Mouse (Mus musculus) frontal cortex, adult 2 months (tissue): ENCODE results near the gene Ndufaf4. TPM values are rescaled to one million over a fixed set of nuclear protein-coding genes. Genes with fewer than 3 reads are reported as not detected.
"Not testable (repeated sequence)": the region's sequence is repeated elsewhere in the genome, so short reads cannot be mapped to it uniquely, and the experiment has no call there.

ENCODE experiments used
- DNase-seq, 2 experiments: peaks; one replicate each; pipeline ENCODE4 v3.0.0; 2022; ENCODE audit warnings: low spot score in 1 of 2; ENCODE audit errors: extremely low spot score in 1 of 2
- polyA plus RNA-seq: library from polyadenylated mRNA; depleted of rRNA; stranded (reverse); fragments of >200 nt; gene quantifications from 2 replicates; pipeline ENCODE4 v1.2.3, GENCODE M21; 2012; rRNA removed

The Ndufaf4 gene
- 21.7 and 22.3 TPM in 2 replicates for polyA plus RNA-seq

DNA sequence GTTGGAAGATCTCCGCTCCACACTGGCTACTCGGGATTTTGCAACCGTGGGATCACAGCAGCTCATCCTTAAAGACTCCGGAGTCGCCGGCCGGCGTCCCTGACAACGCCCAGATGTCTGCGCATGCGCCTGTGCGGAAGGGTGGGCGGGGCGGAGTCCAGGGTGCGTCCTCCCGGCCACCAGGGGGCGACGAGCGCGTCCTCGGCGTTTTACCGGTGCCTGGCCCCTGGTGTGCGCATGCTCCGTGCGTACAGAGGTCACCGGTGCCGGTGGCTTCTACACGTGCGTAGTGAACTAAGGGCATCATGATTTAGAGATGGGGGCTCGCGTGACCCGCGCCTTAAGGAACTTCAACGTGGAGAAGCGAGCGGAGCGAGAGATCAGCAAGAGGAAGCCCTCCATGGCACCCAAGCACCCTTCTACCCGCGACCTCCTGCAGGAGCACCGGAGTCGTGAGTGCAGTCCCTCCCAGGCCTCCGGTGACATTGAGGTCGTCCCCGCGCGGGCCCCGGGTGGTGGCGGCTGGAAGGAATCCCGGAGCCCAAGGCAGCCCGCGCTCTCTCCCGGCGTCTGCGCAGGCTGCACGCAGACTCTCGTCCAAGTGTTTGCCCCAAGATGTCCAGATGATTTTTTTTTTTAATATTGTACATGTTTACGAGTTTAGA, at the start of gene Ndufaf4:
TSS of gene Ndufaf4 (plus strand) at position 233 of the 665 bp plus-strand sequence.
- DNase-seq: peak; percentile 88 to 99

DNA sequence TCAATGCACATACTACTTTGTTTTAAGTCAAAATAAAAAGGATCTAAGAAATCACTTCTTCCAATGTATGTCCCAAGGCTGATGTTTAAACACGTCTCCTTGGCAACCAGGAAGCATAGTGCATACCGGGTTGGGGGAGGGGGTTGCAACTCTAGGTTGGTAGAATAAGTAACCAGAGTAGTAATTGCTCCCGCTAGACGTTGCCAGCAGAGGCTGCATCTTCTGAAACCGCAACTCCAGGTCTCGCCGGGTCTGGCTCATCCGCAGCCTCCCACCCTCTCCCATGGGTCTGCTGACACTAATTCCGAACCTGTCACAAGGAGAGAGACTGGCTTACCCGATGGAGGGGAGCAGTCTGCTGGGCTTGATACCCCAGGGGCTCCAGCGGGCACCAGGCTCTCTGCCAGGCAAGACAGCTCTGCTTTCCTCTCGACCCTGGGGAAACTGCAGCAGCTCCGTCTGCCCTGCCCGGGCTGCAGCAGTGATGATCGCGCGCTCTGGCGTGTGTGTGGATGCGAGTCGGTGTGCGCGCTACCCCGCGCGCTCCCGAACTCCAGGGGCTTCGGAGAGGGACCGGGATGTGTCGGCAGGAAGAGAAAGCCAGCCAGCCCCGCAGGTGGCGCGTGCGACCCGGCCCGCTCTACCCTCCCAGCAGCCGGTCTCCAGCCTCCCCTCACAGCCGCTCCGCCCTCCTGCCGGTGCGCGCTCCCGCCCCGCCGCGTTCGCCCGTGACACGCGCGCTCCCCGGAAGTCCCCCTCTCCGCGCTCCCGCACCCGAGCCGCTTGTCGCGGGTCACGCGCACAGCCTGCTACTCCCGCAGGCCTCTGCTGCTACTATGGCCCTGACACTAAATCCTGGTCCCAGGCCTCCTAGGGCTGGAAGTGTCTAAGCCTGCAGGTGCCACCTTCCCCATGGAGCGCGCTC, 47.2 kb upstream of the Ndufaf4 start, which contains the start of gene Klhl32:
TSS of gene Klhl32 (minus strand) at position 724 of the 925 bp plus-strand sequence.
- DNase-seq: peak; percentile 41 to 85

- DNase-seq: no peak
Measured at GRCm38 (mm10) chr4:24865691-24866090, 32.2 kb upstream of the Ndufaf4 start.

DNA sequence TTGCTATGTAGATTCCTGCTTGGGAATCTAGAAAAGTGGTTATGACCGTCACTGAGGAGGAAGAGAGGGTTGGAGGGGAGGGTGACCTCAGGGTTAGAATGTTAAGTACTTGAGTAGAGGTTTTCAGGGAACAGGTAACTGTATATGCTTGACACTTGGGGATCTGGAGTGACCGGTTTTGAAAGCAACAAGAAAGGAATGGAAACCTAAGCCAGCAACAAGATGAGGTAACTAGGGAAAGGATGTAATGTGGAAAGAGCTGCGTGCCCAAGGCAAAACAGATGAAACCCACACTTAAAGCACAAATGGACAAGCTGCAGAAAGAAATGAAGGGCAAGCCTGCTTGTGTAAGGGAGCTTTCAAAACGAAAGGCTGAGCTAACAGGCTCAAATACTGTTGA, 28.7 kb upstream of the Ndufaf4 start:
- no peak for DNase-seq

DNA sequence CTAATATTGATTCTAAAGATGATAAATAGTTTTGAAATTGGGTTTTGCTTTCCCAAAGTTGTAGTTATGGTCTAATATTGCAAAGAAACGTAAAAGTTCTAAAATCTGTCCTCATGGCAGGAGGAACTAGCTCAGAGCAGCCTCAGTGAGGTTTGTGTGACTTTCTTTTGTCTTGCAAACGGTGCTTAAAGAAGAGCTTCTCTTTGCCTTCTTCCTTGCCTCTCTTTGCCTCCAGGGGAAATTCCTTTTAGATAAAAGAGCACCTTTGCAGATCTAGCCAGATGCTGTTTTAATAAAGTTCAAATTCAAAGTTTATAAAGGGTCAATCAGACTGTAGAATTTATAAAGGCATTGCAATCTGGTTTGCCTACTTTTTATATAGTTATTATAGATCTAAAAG, 8.5 kb upstream of the Ndufaf4 start:
- not testable (repeated sequence) for DNase-seq

DNA sequence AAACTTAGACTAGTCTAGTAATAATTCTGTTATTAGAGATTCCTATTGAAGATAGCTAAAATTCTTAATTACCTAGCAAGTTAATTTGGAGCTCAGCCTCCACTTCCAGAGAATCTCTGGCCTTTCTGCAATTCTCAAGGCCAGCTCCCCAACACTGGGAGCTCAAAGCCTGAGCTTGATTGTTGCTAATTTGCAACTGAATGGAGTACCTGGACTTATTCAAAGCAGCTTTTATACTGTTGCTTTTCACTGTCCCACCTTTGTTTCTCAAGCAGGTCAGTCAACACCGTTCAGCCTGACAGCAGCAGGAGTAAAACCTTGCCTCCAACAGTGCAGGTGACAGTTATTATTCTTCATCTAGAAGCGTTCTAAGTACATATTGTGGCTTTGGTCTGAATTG, 5.6 kb upstream of the Ndufaf4 start:
- DNase-seq: not testable (repeated sequence)

DNA sequence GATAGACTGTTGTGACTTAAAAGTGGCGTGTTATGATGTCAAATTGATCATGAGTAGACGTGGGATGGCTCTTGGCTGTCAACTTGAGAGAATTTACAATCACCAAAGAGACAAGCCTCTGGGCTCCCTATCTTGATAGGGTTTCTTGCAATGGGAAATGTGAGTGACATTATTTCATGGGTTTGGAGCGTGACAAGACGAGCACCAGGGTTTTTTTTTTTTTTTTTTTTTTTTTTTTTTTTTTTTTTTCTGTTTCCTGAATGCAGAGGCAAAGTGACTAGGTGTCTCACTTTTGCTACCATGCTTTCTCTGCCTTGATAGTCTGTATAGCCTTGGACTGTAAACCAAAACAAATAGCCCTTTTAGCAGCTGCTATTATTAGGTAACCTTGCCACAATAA, 3.3 kb upstream of the Ndufaf4 start:
- DNase-seq: no peak

- DNase-seq: peak; percentile 34 to 79
Measured at GRCm38 (mm10) chr4:24896829-24897228, 1.1 kb upstream of the Ndufaf4 start.

DNA sequence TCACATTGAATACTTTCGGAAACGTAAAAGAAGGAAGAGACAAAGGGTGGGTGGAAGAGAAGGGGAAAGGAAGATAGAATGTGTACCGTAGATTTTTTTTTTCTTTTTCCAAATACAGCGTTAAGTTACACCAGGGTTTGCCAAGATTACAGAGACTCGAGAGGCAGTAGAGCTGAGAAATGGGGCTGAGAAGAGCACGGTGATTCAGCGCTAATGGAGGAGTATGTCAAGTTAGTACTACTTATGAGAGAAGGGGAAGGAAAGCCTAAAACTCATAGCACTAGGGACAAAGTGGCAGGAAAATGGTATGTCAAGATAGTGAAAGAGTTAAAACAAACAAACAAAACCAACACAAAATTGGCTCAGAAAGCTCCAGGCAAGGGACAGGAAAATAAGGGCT, 532 bp upstream of the Ndufaf4 start:
- peak in 1 of 2 experiments; percentile 45 for DNase-seq

- no peak for DNase-seq
Measured at GRCm38 (mm10) chr4:24898636-24899035, 753 bp downstream of the Ndufaf4 start.

- DNase-seq: no peak
Measured at GRCm38 (mm10) chr4:24899146-24899545, 1.3 kb downstream of the Ndufaf4 start.

DNA sequence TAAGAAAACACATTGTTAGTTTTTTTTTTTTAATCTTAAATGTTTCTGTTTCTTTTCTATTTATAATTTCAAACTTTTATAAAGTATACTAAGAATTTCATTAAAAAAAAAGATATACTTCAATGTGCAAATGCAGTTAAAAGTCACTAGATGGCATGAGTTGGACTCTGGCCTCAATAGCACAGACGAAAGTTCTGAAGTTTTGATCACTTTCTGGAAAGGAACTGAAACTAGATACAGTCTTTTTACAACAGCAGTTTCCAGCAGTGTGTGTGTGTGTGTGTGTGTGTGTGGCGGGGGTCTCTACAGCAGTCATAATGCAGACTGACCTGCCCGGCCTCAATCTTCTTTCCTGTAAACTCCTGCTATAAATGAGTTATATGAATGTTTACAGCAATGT, 9.9 kb downstream of the Ndufaf4 start:
- DNase-seq: no peak

DNA sequence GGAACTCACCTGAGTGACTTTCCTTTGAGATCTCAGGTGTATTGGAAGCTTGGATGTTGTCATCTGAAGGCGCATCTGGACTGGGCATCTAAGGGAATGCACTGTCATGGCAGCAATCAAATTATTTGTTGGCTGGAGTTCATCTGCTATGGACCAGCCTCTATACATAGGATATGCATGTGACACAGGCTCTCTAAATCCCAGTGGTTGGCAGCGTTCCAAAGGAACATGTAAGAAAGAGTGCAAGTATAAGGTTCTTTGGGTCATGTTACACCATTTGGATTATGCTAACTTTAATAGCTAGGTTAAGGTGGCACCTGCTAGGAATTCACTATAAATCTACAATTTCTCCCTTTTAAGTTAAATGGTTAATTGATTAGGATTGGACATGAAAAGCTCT, 17.7 kb downstream of the Ndufaf4 start:
- DNase-seq: no peak

GRCm38 (mm10) chr4:24920006-24920577, 22.2 kb downstream of the Ndufaf4 start:
- DNase-seq: no peak

- DNase-seq: peak in 1 of 2 experiments; percentile 52
Measured at GRCm38 (mm10) chr4:24924726-24925125, 26.8 kb downstream of the Ndufaf4 start.

DNA sequence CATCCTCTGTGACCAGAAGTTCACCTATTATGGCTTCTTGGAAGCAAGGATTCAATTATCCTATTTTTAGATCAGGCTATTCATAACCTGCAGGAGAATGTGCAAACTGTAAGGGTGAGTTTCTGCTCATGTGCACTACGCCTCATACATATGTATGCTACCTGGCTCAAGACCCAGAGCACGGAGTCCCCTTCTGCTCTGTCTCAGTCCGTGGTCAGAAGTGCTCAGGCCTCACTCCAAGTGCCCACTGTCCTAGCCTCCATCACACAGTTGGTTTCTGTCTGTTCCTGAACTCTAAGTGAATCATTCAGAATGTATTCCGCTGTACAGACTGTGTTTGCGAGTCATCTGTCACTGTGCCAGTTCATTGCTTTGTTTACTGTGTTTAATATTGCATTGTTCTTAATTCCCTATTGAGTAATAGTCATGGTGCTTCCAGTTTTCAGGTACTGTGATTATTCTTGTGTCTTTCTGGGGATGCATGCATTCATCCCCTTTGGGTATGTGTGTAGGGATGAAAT, 30.4 kb downstream of the Ndufaf4 start:
- no peak for DNase-seq

DNA sequence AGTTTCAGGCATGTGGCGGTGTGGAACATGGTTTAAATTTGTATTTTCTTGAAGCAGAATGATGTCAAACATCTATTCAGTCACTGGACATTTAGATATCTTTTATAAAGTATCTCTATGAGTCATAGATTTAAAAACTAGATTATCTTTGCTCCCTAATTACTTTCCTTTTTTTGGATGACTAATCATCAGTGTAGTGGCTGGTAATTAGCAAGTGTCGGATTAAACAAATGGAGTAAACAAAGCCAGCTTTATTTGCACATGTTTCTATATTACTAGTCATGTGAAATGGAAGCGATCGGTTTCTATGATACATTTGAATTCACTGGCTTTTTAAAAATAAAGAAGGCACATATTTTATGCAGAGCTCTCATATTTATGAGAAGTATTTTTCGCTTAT, 31.0 kb downstream of the Ndufaf4 start:
- DNase-seq: no peak

- DNase-seq: peak in 1 of 2 experiments; percentile 59
Measured at GRCm38 (mm10) chr4:24942728-24943424, 45.0 kb downstream of the Ndufaf4 start.
